Mouse (Mus musculus): Measurements from ENCODE around the gene Clpx. TPM values are rescaled to one million over a fixed set of nuclear protein-coding genes. Genes with fewer than 3 reads are reported as not detected.
A peak's percentile ranks its signal among the peaks of the same experiment; 100 is the strongest.

Clpx gene
- polyA plus RNA-seq, 1 experiment from 2014 or later: 38.8 TPM

DNA sequence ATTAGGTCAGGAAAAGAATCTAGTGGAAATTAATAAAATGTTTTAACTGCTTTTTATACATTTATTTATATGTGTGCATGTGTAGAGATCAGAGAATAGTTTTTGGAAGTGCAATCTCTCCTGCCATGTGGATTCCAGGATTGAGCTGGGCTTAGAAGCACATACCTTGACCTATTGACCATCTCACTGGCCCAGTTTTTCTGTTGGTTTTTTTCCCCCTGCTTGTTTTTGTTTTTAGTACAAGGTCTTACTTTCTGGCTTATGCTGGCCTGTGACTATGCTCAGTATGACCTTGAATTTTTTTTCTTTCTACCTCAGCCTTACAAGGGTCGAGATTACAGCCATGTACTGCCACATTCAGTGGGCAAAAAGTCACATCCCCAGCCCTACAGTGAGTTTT lies 14.0 kb downstream of the Clpx start:
- TF ChIP-seq EP300 (IDR thresholded peaks at IDR 0.05) (no peak), CTCF (IDR thresholded peaks at IDR 0.05) (no peak)
- no peaks in the 10 kb centered on the region for H3K27me3 ChIP-seq (replicated peaks; ENCODE audit: insufficient read depth, low read length)
- H3K36me3 ChIP-seq (ENCODE audit: insufficient read depth, low read length): peaks cover 37% of the 10 kb centered on the region
- DNase-seq (ENCODE audit: low spot score) (no peak), ATAC-seq (no peak)
- no peaks in the 10 kb centered on the region for H3K9me3 ChIP-seq (ENCODE audit: low read length)
- H3K4me1 ChIP-seq (ENCODE audit: insufficient read depth, low read depth, low read length): no peaks in the 10 kb centered on the region
- H3K4me2 ChIP-seq (replicated peaks; ENCODE audit: low read depth, low read length): no peak overlapping the region
- WGBS: 76% methylated on average over 1 of the region's 1 CpGs
- H3K4me3 ChIP-seq (ENCODE audit: low read depth, low read length): no peak overlapping the region
- no peak overlapping the region for H3K9ac ChIP-seq (replicated peaks; ENCODE audit: low read depth)
- no peak overlapping the region for H3K27ac ChIP-seq (ENCODE audit: low read length)

GRCm38 (mm10) chr9:65312669-65313357 lies 18.8 kb downstream of the Clpx start:
- H3K27ac ChIP-seq (ENCODE audit: low read length): no peak overlapping the region
- peaks cover 31% of the 10 kb centered on the region for H3K36me3 ChIP-seq (ENCODE audit: insufficient read depth, low read length)
- ATAC-seq (no peak; the same call in 1 of the 2 replicates), DNase-seq (ENCODE audit: low spot score) (no peak)
- H3K9me3 ChIP-seq (ENCODE audit: low read length): no peaks in the 10 kb centered on the region
- H3K27me3 ChIP-seq (replicated peaks; ENCODE audit: insufficient read depth, low read length): no peaks in the 10 kb centered on the region
- no peak overlapping the region for H3K4me2 ChIP-seq (replicated peaks; ENCODE audit: low read depth, low read length)
- no peak for TF ChIP-seq EP300 (IDR thresholded peaks at IDR 0.05)
- no peak for TF ChIP-seq CTCF (IDR thresholded peaks at IDR 0.05)
- no peaks in the 10 kb centered on the region for H3K4me1 ChIP-seq (ENCODE audit: insufficient read depth, low read depth, low read length)
- 96% methylated on average over 4 of the region's 4 CpGs for WGBS
- no peak overlapping the region for H3K4me3 ChIP-seq (ENCODE audit: low read depth, low read length)
- H3K9ac ChIP-seq (replicated peaks; ENCODE audit: low read depth): no peak overlapping the region

GRCm38 (mm10) chr9:65313846-65314245 lies 19.8 kb downstream of the Clpx start:
- Histone ChIP-seq H3K4me1 (ENCODE audit: insufficient read depth, low read depth, low read length) (no peaks in the 10 kb centered on the region), H3K9ac (replicated peaks; ENCODE audit: low read depth) (no peak overlapping the region), H3K9me3 (ENCODE audit: low read length) (no peaks in the 10 kb centered on the region), H3K36me3 (ENCODE audit: insufficient read depth, low read length) (peaks cover 30% of the 10 kb centered on the region), H3K4me3 (ENCODE audit: low read depth, low read length) (no peak overlapping the region), H3K27ac (ENCODE audit: low read length) (no peak overlapping the region), H3K27me3 (replicated peaks; ENCODE audit: insufficient read depth, low read length) (no peaks in the 10 kb centered on the region), H3K4me2 (replicated peaks; ENCODE audit: low read depth, low read length) (no peak overlapping the region)
- DNase-seq (ENCODE audit: low spot score) (no peak), ATAC-seq (no peak)
- no peak for TF ChIP-seq CTCF (IDR thresholded peaks at IDR 0.05)
- TF ChIP-seq EP300 (IDR thresholded peaks at IDR 0.05): no peak
- 97% methylated on average over 1 of the region's 1 CpGs for WGBS

GRCm38 (mm10) chr9:65322255-65322900 lies 28.3 kb downstream of the Clpx start:
- 65% methylated on average over 11 of the region's 11 CpGs for WGBS
- Histone ChIP-seq H3K27me3 (replicated peaks; ENCODE audit: insufficient read depth, low read length) (no peaks in the 10 kb centered on the region), H3K4me2 (replicated peaks; ENCODE audit: low read depth, low read length) (no peak overlapping the region), H3K4me1 (ENCODE audit: insufficient read depth, low read depth, low read length) (no peaks in the 10 kb centered on the region), H3K36me3 (ENCODE audit: insufficient read depth, low read length) (peaks cover 30% of the 10 kb centered on the region), H3K9me3 (ENCODE audit: low read length) (no peaks in the 10 kb centered on the region), H3K4me3 (ENCODE audit: low read depth, low read length) (no peak overlapping the region), H3K27ac (ENCODE audit: low read length) (no peak overlapping the region), H3K9ac (replicated peaks; ENCODE audit: low read depth) (no peak overlapping the region)
- TF ChIP-seq CTCF (IDR thresholded peaks at IDR 0.05) (no peak), EP300 (IDR thresholded peaks at IDR 0.05) (no peak)
- no peak for ATAC-seq
- peak; percentile 37 for DNase-seq (ENCODE audit: low spot score)

- Histone ChIP-seq H3K4me2 (replicated peaks; ENCODE audit: low read depth, low read length) (no peak overlapping the region), H3K4me1 (ENCODE audit: insufficient read depth, low read depth, low read length) (no peaks in the 10 kb centered on the region), H3K9ac (replicated peaks; ENCODE audit: low read depth) (no peak overlapping the region), H3K4me3 (ENCODE audit: low read depth, low read length) (no peak overlapping the region), H3K36me3 (ENCODE audit: insufficient read depth, low read length) (peaks cover 21% of the 10 kb centered on the region), H3K27me3 (replicated peaks; ENCODE audit: insufficient read depth, low read length) (no peaks in the 10 kb centered on the region), H3K9me3 (ENCODE audit: low read length) (no peaks in the 10 kb centered on the region), H3K27ac (ENCODE audit: low read length) (no peak overlapping the region)
- DNase-seq (ENCODE audit: low spot score) (no peak), ATAC-seq (no peak)
- TF ChIP-seq CTCF (IDR thresholded peaks at IDR 0.05): no peak
- no peak for TF ChIP-seq EP300 (IDR thresholded peaks at IDR 0.05)
Measured at GRCm38 (mm10) chr9:65325971-65326370, 31.9 kb downstream of the Clpx start.

- TF ChIP-seq EP300 (IDR thresholded peaks at IDR 0.05) (no peak), CTCF (IDR thresholded peaks at IDR 0.05) (no peak)
- 91% methylated on average over 2 of the region's 2 CpGs for WGBS
- Histone ChIP-seq H3K9me3 (ENCODE audit: low read length) (no peaks in the 10 kb centered on the region), H3K27ac (ENCODE audit: low read length) (no peak overlapping the region), H3K36me3 (ENCODE audit: insufficient read depth, low read length) (peaks cover 21% of the 10 kb centered on the region), H3K9ac (replicated peaks; ENCODE audit: low read depth) (no peak overlapping the region), H3K4me2 (replicated peaks; ENCODE audit: low read depth, low read length) (no peak overlapping the region), H3K4me3 (ENCODE audit: low read depth, low read length) (no peak overlapping the region), H3K27me3 (replicated peaks; ENCODE audit: insufficient read depth, low read length) (no peaks in the 10 kb centered on the region), H3K4me1 (ENCODE audit: insufficient read depth, low read depth, low read length) (no peaks in the 10 kb centered on the region)
- DNase-seq (ENCODE audit: low spot score) (no peak), ATAC-seq (no peak)
Measured at GRCm38 (mm10) chr9:65327371-65327770, 33.3 kb downstream of the Clpx start.

Data from lung, postnatal 0 days (tissue).